Mouse (Mus musculus) megakaryocyte, embryonic 14.5 days (primary cell): ENCODE data around the gene Wdr91.

ENCODE experiments used
- FLI1 ChIP-seq: IDR thresholded peaks from 2 replicates; pipeline ENCODE4 v1.6.1; 2012; ENCODE audit warnings: low read length, inconsistent platforms, mixed read lengths
- GATA1 ChIP-seq: IDR thresholded peaks from 3 replicates; pipeline ENCODE4 v1.6.1; 2012; ENCODE audit warnings: mixed read lengths, low read length, inconsistent platforms, borderline replicate concordance

DNA sequence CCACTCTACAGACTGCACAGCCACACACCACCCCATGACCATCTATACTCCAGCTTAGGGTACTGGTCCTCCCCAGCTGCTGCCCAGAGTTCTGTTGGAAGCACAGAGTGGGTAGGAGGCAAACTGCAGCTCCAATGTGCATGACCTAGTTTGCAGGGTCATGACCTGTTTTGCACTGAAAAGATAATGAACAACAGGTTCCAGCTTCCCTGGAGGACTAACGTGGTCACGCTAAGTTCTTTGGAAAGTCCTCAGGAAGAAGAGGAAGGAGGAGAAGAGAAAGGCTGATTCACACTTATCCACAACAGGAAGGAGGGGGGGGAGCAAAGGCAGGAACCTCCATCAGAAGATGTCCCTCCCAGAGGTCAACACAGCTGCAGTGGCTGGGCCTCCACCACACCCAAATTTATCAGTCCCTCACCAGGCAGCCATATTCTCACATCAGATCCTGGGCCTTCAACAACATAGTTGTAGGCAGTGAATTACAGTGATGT lies 3.5 kb downstream of the Wdr91 start:
- TF ChIP-seq FLI1 (no peak), GATA1 (no peak)
